Comparison of ENCODE assay signal across 8 mouse cellular contexts in the genomic region with DNA sequence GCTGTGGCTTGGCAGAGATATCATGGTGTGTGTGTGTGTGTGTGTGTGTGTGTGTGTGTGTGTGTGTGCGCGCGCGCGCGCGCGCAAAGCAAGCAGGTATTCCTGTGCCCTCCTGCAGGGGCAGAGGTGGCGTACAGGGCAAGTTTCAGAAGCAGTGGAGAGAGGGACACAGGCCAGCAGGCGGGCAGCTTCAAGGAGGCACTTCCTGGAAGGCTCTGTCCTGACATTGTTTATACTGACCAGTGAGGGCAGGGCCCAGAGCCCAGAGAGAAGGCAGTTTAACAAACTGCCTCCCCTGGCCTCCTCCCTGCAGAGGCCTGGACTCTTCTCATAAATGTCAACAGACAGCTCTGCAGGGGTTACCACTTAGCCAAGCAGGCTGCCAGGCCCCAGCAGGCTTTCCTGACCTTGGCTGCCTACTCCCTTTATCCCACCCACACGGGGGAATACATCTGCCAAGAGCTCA. TPM values are rescaled to one million over a fixed set of nuclear protein-coding genes. Genes with fewer than 3 reads are reported as not detected.
DNase-seq lines count a peak whose midpoint lies in the region; ATAC-seq and TF ChIP-seq lines count a peak whose summit lies in the region.

No protein-coding gene starts in this region.

- peak overlapping the region; percentile 26; the same call in 1 of the 2 replicates for H3K9ac ChIP-seq in intestine, postnatal 0 days (ENCODE audit: low read depth, low read length)

- no peak overlapping the region for H3K4me3 ChIP-seq in embryonic facial prominence, embryonic 10.5 days
- no peak overlapping the region for H3K4me3 ChIP-seq in intestine, postnatal 0 days (ENCODE audit: low read depth, low read length)

- peak; percentile 58 for ATAC-seq in intestine, postnatal 0 days
- no peak for ATAC-seq in erythroblast, adult 5-6 weeks (replicated peaks; ENCODE audit: low FRiP score, poor library complexity, severe bottlenecking)

- TF ChIP-seq CTCF in intestine, postnatal 0 days (IDR thresholded peaks at IDR 0.05; ENCODE audit: low read depth) = peak; percentile 54

- no peaks in the 10 kb centered on the region for H3K27me3 ChIP-seq in embryonic facial prominence, embryonic 10.5 days (replicated peaks; ENCODE audit: low read depth, poor library complexity, severe bottlenecking)
- no peaks in the 10 kb centered on the region for H3K27me3 ChIP-seq in intestine, postnatal 0 days (replicated peaks; ENCODE audit: control insufficient read depth, insufficient read depth, low read length)

- intact Hi-C loops in gastrocnemius, postnatal 14 days (cut with DNase I; ENCODE audit: low total_unique reads) = no loop called here

- 79% methylated on average over 11 of the region's 11 CpGs for WGBS in embryonic facial prominence, embryonic 10.5 days
- 57% methylated on average over 11 of the region's 11 CpGs for WGBS in intestine, postnatal 0 days

- peak; percentile 38 for DNase-seq in gastrocnemius, postnatal 14 days
- DNase-seq in gastrocnemius, adult 18-20 months (ENCODE audit: low spot score) = no peak
- DNase-seq in MN1 (ENCODE audit: low spot score) = peak; percentile 60
- DNase-seq in embryonic facial prominence, embryonic 10.5 days (ENCODE audit: low spot score) = peak; percentile 47
- DNase-seq in lung, adult 18-20 months = peak; percentile 82 to 84
- no peak for DNase-seq in spleen, adult 12 weeks (ENCODE audit: low spot score)

- H3K36me3 ChIP-seq in embryonic facial prominence, embryonic 10.5 days (replicated peaks) = peaks cover 11% of the 10 kb centered on the region
- no peaks in the 10 kb centered on the region for H3K36me3 ChIP-seq in intestine, postnatal 0 days (ENCODE audit: control insufficient read depth, insufficient read depth)

- H3K9me3 ChIP-seq in embryonic facial prominence, embryonic 10.5 days = no peaks in the 10 kb centered on the region
- no peaks in the 10 kb centered on the region for H3K9me3 ChIP-seq in intestine, postnatal 0 days (ENCODE audit: control insufficient read depth)

- H3K4me2 ChIP-seq in intestine, postnatal 0 days (replicated peaks; ENCODE audit: low read depth) = 0 out of 2 replicates have a peak overlapping the region, but pooled peaks have one; percentile 6

- peak overlapping the region; percentile 76 for H3K27ac ChIP-seq in embryonic facial prominence, embryonic 10.5 days (replicated peaks)
- peak overlapping the region; percentile 75 for H3K27ac ChIP-seq in intestine, postnatal 0 days (ENCODE audit: low read depth, low read length)

- peaks cover 51% of the 10 kb centered on the region for H3K4me1 ChIP-seq in embryonic facial prominence, embryonic 10.5 days
- H3K4me1 ChIP-seq in intestine, postnatal 0 days (replicated peaks; ENCODE audit: control insufficient read depth, insufficient read depth, low read length) = peaks cover 14% of the 10 kb centered on the region

RNA-seq across cellular contexts. Expression of gene Ppif, which starts 31.1 kb away (rescaled TPM):
- 10 to 100 TPM; 40.9 to 51.4 TPM for total RNA-seq in gastrocnemius, postnatal 14 days (2021)
- total RNA-seq in gastrocnemius, adult 18-20 months (2021) = 10 to 100 TPM; 27.3 to 33.8 TPM
- polyA plus RNA-seq in embryonic facial prominence, embryonic 10.5 days (2016; fragmentation: Nextera tagmentation; extraction: Ambion mirVana) = 76.6 and 77.0 TPM in 2 replicates
- 73.8 and 80.0 TPM in 2 replicates for polyA plus RNA-seq in intestine, postnatal 0 days (2015; fragmentation: Nextera tagmentation; extraction: Ambion mirVana)
- 11.7 and 16.5 TPM in 2 replicates for total RNA-seq in erythroblast, adult 5-6 weeks (2015; ENCODE audit: low replicate concordance)
- total RNA-seq in erythroblast, adult 5-6 weeks (2017; ENCODE audit: low replicate concordance) = 2.6 and 4.7 TPM in 2 replicates

RNA-seq across cellular contexts. Expression of gene Zcchc24, which starts 43.8 kb away (rescaled TPM):
- total RNA-seq in gastrocnemius, postnatal 14 days (2021) = 10 to 100 TPM; 45.2 to 45.5 TPM
- 10 to 100 TPM; 53.7 to 60.4 TPM for total RNA-seq in gastrocnemius, adult 18-20 months (2021)
- 12.9 and 15.2 TPM in 2 replicates for polyA plus RNA-seq in embryonic facial prominence, embryonic 10.5 days (2016; fragmentation: Nextera tagmentation; extraction: Ambion mirVana)
- 10.3 and 12.1 TPM in 2 replicates for polyA plus RNA-seq in intestine, postnatal 0 days (2015; fragmentation: Nextera tagmentation; extraction: Ambion mirVana)
- total RNA-seq in erythroblast, adult 5-6 weeks (2015; ENCODE audit: low replicate concordance) = 2.7 TPM in 1 of 2 replicates, not detected in the other
- 0.94 and 0.98 TPM in 2 replicates for total RNA-seq in erythroblast, adult 5-6 weeks (2017; ENCODE audit: low replicate concordance)

Comparison
In these comparisons a context has a peak if more than half of its experiments do, and no peak if none do; other contexts are left out.
1. DNase-seq: peak in gastrocnemius, postnatal 14 days (single experiment), MN1 (single experiment), embryonic facial prominence, embryonic 10.5 days (single experiment) and lung, adult 18-20 months (2 of 2); none in gastrocnemius, adult 18-20 months (single experiment) and spleen, adult 12 weeks (single experiment).
2. RNA of gene Zcchc24, which starts 43.8 kb away (total RNA-seq): 53.7 to 60.4 TPM in gastrocnemius, adult 18-20 months and 45.2 to 45.5 TPM in gastrocnemius, postnatal 14 days; 0.94 to 2.7 TPM in erythroblast, adult 5-6 weeks; every median in the first group is over 10 times any median in the second.